Mouse (Mus musculus) MEL (cell line): ENCODE results near the gene Ywhag. TPM values are rescaled to one million over a fixed set of nuclear protein-coding genes. Genes with fewer than 3 reads are reported as not detected.

Experiments
- DNase-seq: peaks from one replicate; pipeline ENCODE4 v3.0.0; 2011; ENCODE audit warnings: low read depth, low spot score
- H3K27ac ChIP-seq: 2 replicates; pipeline ENCODE4 v1.5.1; 2012; ENCODE audit warnings: low read depth, mild to moderate bottlenecking, control low read depth, low read length, moderate library complexity; ENCODE audit not compliant: control insufficient read depth
- H3K27me3 ChIP-seq, 2 experiments: fragments of 150-350 bp in 1 of 2; sonication (generic) in 1 of 2; 2 replicates each; pipeline ENCODE4 v1.6.1; 2012; ENCODE audit warnings: low read length in 2 of 2, mild to moderate bottlenecking in 2 of 2, improper control_type of control experiment in 1 of 2, moderate library complexity in 1 of 2; ENCODE audit not compliant: insufficient read depth in 2 of 2, control insufficient read depth in 1 of 2
- H3K36me3 ChIP-seq, 2 experiments: 2 replicates each; pipeline ENCODE4 v1.6.1; 2012 to 2014; ENCODE audit warnings: low read length in 2 of 2, improper control_type of control experiment in 1 of 2, inconsistent platforms in 1 of 2, mild to moderate bottlenecking in 1 of 2; ENCODE audit not compliant: insufficient read depth in 2 of 2, control insufficient read depth in 1 of 2
- H3K4me1 ChIP-seq, 2 experiments: fragments of 150-350 bp in 1 of 2; sonication (generic) in 1 of 2; 2 replicates each; pipeline ENCODE4 v1.6.1; 2012; ENCODE audit warnings: low read length in 2 of 2, improper control_type of control experiment in 1 of 2, mild to moderate bottlenecking in 1 of 2; ENCODE audit not compliant: insufficient read depth in 2 of 2, control insufficient read depth in 1 of 2
- H3K4me3 ChIP-seq, 2 experiments: fragments of 150-350 bp in 1 of 2; sonication (generic) in 1 of 2; 2 replicates each; pipeline ENCODE4 v1.5.1; 2012; ENCODE audit warnings: low read depth in 2 of 2, low read length in 2 of 2, mild to moderate bottlenecking in 2 of 2, moderate library complexity in 2 of 2, control low read depth in 1 of 2, improper control_type of control experiment in 1 of 2; ENCODE audit not compliant: control insufficient read depth in 1 of 2, insufficient read depth in 1 of 2
- H3K79me2 ChIP-seq: 2 replicates; pipeline ENCODE4 v1.6.1; 2012; ENCODE audit warnings: mild to moderate bottlenecking, low read length, moderate library complexity; ENCODE audit not compliant: control insufficient read depth, poor library complexity, insufficient read depth
- H3K9ac ChIP-seq: 2 replicates; pipeline ENCODE4 v1.6.1; 2012; ENCODE audit warnings: low read depth, mild to moderate bottlenecking, control low read depth, low read length, moderate library complexity; ENCODE audit not compliant: control insufficient read depth, poor library complexity, severe bottlenecking
- H3K9me3 ChIP-seq: fragments of 150-350 bp; sonication (generic); replicated peaks from 2 replicates; pipeline ENCODE4 v1.6.1; 2012; ENCODE audit warnings: mild to moderate bottlenecking, low read length, improper control_type of control experiment, moderate library complexity; ENCODE audit not compliant: insufficient read depth
- BHLHE40 ChIP-seq: IDR thresholded peaks from 2 replicates; pipeline ENCODE4 v1.6.1; 2012; ENCODE audit warnings: low read depth, mild to moderate bottlenecking, inconsistent platforms, low read length, improper control_type of control experiment, borderline replicate concordance
- CHD2 ChIP-seq: IDR thresholded peaks from 2 replicates; pipeline ENCODE4 v1.6.1; 2011; ENCODE audit warnings: low read length, improper control_type of control experiment
- E2F4 ChIP-seq: IDR thresholded peaks from 2 replicates; pipeline ENCODE4 v1.6.1; 2011; ENCODE audit warnings: low read depth, low read length, improper control_type of control experiment, borderline replicate concordance
- ELF1 ChIP-seq: IDR thresholded peaks from 2 replicates; pipeline ENCODE4 v1.6.1; 2014; ENCODE audit warnings: low read depth, mild to moderate bottlenecking, inconsistent platforms, low read length, improper control_type of control experiment, moderate library complexity
- EP300 ChIP-seq, 2 experiments: IDR thresholded peaks; 2 replicates each; pipeline ENCODE4 v1.6.1; 2011; ENCODE audit warnings: improper control_type of control experiment in 2 of 2, low read length in 2 of 2, low read depth in 1 of 2, mild to moderate bottlenecking in 1 of 2
- ETS1 ChIP-seq: IDR thresholded peaks from 2 replicates; pipeline ENCODE4 v1.6.1; 2012; ENCODE audit warnings: low read depth, mild to moderate bottlenecking, inconsistent platforms, low read length, improper control_type of control experiment, moderate library complexity
- GATA1 ChIP-seq: IDR thresholded peaks from 2 replicates; pipeline ENCODE4 v1.6.1; 2011; ENCODE audit warnings: low read depth, low read length, improper control_type of control experiment
- HCFC1 ChIP-seq: IDR thresholded peaks from 2 replicates; pipeline ENCODE4 v1.6.1; 2012; ENCODE audit warnings: low read depth, mild to moderate bottlenecking, inconsistent platforms, low read length, improper control_type of control experiment, moderate library complexity
- KAT2A ChIP-seq: conservative IDR thresholded peaks from 2 replicates; pipeline ENCODE4 v1.6.1; 2012; ENCODE audit warnings: low read depth, low read length, improper control_type of control experiment, inconsistent platforms
- MAX ChIP-seq: IDR thresholded peaks from 2 replicates; pipeline ENCODE4 v1.6.1; 2011; ENCODE audit warnings: low read length, improper control_type of control experiment
- MXI1 ChIP-seq: IDR thresholded peaks from 2 replicates; pipeline ENCODE4 v1.6.1; 2011; ENCODE audit warnings: mild to moderate bottlenecking, low read depth, low read length, improper control_type of control experiment
- MYB ChIP-seq: IDR thresholded peaks from 2 replicates; pipeline ENCODE4 v1.6.1; 2011; ENCODE audit warnings: mild to moderate bottlenecking, low read depth, low read length, improper control_type of control experiment
- MYC ChIP-seq: IDR thresholded peaks from 2 replicates; pipeline ENCODE4 v1.6.1; 2011; ENCODE audit warnings: low read depth, mild to moderate bottlenecking, low read length, improper control_type of control experiment, moderate library complexity
- NRF1 ChIP-seq: IDR thresholded peaks from 2 replicates; pipeline ENCODE4 v1.6.1; 2014; ENCODE audit warnings: low read depth, mild to moderate bottlenecking, inconsistent platforms, low read length, improper control_type of control experiment, moderate library complexity; ENCODE audit not compliant: poor library complexity, insufficient read depth, severe bottlenecking
- POLR2A ChIP-seq, 2 experiments: IDR thresholded peaks; 2 replicates each; pipeline ENCODE4 v1.6.1; 2011 to 2012; ENCODE audit warnings: low read length in 2 of 2, mild to moderate bottlenecking in 2 of 2, control low read depth in 1 of 2, improper control_type of control experiment in 1 of 2, low read depth in 1 of 2, moderate library complexity in 1 of 2; ENCODE audit not compliant: control insufficient read depth in 1 of 2, insufficient read depth in 1 of 2, poor library complexity in 1 of 2
- POLR2AphosphoS2 ChIP-seq: IDR thresholded peaks from 2 replicates; pipeline ENCODE4 v1.6.1; 2011; ENCODE audit warnings: low read length, improper control_type of control experiment
- RAD21 ChIP-seq: IDR thresholded peaks from 2 replicates; pipeline ENCODE4 v1.6.1; 2011; ENCODE audit warnings: mild to moderate bottlenecking, low read depth, low read length, improper control_type of control experiment
- SIN3A ChIP-seq: IDR thresholded peaks from 2 replicates; pipeline ENCODE4 v1.6.1; 2012; ENCODE audit warnings: low read length, improper control_type of control experiment, inconsistent platforms
- SMC3 ChIP-seq: IDR thresholded peaks from 2 replicates; pipeline ENCODE4 v1.6.1; 2011; ENCODE audit warnings: low read depth, low read length, improper control_type of control experiment
- TAL1 ChIP-seq: IDR thresholded peaks from 2 replicates; pipeline ENCODE4 v1.6.1; 2012; ENCODE audit warnings: mild to moderate bottlenecking, inconsistent platforms, low read length, moderate library complexity, mixed read lengths
- TBP ChIP-seq: IDR thresholded peaks from 2 replicates; pipeline ENCODE4 v1.8.0; 2011; ENCODE audit warnings: low read depth, low read length, improper control_type of control experiment
- TCF12 ChIP-seq: IDR thresholded peaks from 2 replicates; pipeline ENCODE4 v1.6.1; 2014; ENCODE audit warnings: low read depth, mild to moderate bottlenecking, inconsistent platforms, low read length, improper control_type of control experiment, moderate library complexity
- ZC3H11A ChIP-seq: IDR thresholded peaks from 2 replicates; pipeline ENCODE4 v1.6.1; 2012; ENCODE audit warnings: low read depth, mild to moderate bottlenecking, inconsistent platforms, low read length, improper control_type of control experiment
- ZNF384 ChIP-seq: IDR thresholded peaks from 2 replicates; pipeline ENCODE4 v1.6.1; 2012; ENCODE audit warnings: low read depth, mild to moderate bottlenecking, inconsistent platforms, low read length, improper control_type of control experiment
- polyA plus RNA-seq, 2 experiments: library from polyadenylated mRNA; stranded (reverse) in 1 of 2; unstranded in 1 of 2; fragments of >175 nt in 1 of 2; fragments of >200 nt in 1 of 2; gene quantifications; 2 replicates each; pipeline versions ENCODE4 v1.2.1 to v1.2.4; 2012; ENCODE audit warnings: low replicate concordance in 2 of 2, low read depth in 1 of 2; ENCODE audit not compliant: insufficient read length in 2 of 2, insufficient read depth in 1 of 2, missing spikeins in 1 of 2
- total RNA-seq: library from RNA; depleted of rRNA; stranded (reverse); fragments of 300-350 nt; gene quantifications from 2 replicates; pipeline ENCODE4 v1.2.3, GENCODE M21; 2012

The Ywhag gene
- total and polyA plus RNA-seq, 3 experiments: 109 to 295 (median 268) TPM

DNA sequence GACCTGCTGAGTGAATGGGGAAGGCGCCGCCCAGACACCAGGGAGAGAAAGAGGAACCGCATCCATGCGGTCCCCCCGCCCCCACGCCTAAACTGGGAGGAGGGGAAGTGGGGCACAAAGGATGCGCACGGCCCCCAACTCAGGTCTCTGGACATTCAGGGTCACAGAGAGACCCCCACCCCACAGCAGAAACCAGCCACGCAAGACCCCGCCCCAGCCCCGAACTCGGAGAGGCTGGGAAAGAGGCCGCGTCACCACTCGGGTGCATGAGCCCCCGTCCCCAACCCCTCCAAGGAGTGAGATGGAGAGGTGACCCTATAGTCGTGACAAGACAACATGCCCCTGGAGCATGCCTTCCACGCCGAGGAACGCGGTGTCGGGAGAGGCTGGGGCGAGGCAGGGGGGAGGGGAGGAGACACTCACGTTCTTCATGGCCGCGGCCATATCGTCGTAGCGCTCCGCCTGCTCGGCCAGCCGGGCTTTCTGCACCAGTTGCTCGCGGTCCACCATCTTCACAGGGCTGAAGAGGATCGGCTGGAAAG lies 445 bp downstream of the Ywhag start (continued):
- TF ChIP-seq POLR2AphosphoS2 (no peak), ELF1 (no peak), TCF12 (0 out of 2 replicates have a peak, but pooled peaks have one; percentile 18), POLR2A (IDR thresholded peaks at IDR 0.05; ENCODE audit: control insufficient read depth in 1 of 2, insufficient read depth in 1 of 2, low read depth in 1 of 2, low read length in 2 of 2, poor library complexity in 1 of 2) (no peak), ETS1 (peak; percentile 29; the same call in 1 of the 2 replicates), MYC (peak; percentile 81; the same call in 1 of the 2 replicates), MAX (peak; percentile 90), ZC3H11A (no peak), GATA1 (no peak), KAT2A (no peak), EP300 (IDR thresholded peaks at IDR 0.05; ENCODE audit: low read depth in 1 of 2, low read length in 2 of 2) (peak in 1 of 2 experiments; percentile 53; a peak in 1 of 4 replicates)

DNA sequence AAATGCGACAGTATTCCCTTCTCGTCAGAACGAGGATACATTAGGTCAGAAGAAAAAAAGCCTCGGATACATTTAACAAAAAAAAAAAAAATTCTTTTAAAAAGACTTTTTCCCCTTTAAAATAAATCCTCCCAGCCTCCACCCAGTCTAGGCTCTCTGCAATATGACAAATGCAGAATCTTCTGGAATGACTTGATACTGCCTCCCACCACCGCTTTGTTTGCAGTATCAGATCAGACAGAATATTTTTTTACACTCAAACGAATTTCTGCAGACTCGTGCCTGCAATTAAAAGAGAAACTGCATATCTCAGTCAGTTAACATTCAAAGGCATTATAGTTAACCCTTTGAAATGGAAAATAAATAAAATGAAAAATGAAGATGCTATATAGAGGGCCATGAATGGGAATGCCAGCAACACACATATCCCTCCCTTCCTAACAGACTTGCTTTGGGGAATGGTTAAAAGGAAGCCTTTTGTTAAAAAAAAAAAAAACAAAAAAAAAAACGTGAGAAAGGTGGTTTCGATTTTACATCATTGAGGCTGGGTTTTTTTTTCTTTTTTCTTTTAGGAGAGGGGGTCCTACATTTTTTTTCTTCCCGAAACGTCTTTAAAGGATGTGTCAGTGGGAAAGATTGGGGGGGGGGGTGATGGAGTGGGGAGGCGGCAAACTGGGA lies 1.1 kb downstream of the Ywhag start:
- H3K27me3 ChIP-seq: no peaks in the 10 kb centered on the region
- peak overlapping the region; percentile 97 for H3K9ac ChIP-seq
- no peaks in the 10 kb centered on the region for H3K9me3 ChIP-seq
- peaks cover 56% of the 10 kb centered on the region for H3K79me2 ChIP-seq
- TF ChIP-seq E2F4 (no peak), BHLHE40 (peak; percentile 21; the same call in 1 of the 2 replicates), SMC3 (no peak), NRF1 (no peak), RAD21 (no peak), ZC3H11A (no peak), MXI1 (no peak), TAL1 (peak; percentile 12; the same call in 1 of the 2 replicates), MYB (0 out of 2 replicates have a peak, but pooled peaks have one; percentile 6), TCF12 (peak; percentile 50; the same call in 1 of the 2 replicates), SIN3A (no peak; the same call in 1 of the 2 replicates), TBP (no peak), ZNF384 (peak; percentile 77), HCFC1 (no peak; the same call in 1 of the 2 replicates), CHD2 (no peak), EP300 (IDR thresholded peaks at IDR 0.05; ENCODE audit: low read depth in 1 of 2, low read length in 2 of 2) (peak; percentile 30 to 47; a peak in 1 of 4 replicates)
- peaks cover 23 to 46% of the 10 kb centered on the region in 2 experiments for H3K36me3 ChIP-seq
- DNase-seq: peak; percentile 66
- peak overlapping the region; percentile 78 to 97 for H3K4me3 ChIP-seq
- peaks cover 4 to 34% of the 10 kb centered on the region in 2 experiments for H3K4me1 ChIP-seq
- H3K27ac ChIP-seq: peak overlapping the region; percentile 53
